Mouse (Mus musculus) gastrocnemius, adult 18-20 months (tissue): Measurements from ENCODE around the gene Ythdf1. TPM values are rescaled to one million over a fixed set of nuclear protein-coding genes. Genes with fewer than 3 reads are reported as not detected.

Experiments used
- DNase-seq: peaks from one replicate; pipeline ENCODE4 v3.0.0; 2021; ENCODE audit warnings: low spot score
- long read RNA-seq, 2 experiments: library from polyadenylated mRNA; stranded (forward); transcript quantifications; one replicate each; pipeline ENCODE4 v2.0.0; 2021
- total RNA-seq, 2 experiments: library from RNA; stranded (reverse); gene quantifications; 2 replicates each; pipeline ENCODE4 v1.2.3; 2021

The Ythdf1 gene
- total RNA-seq = 10 to 100 TPM; 39.9 to 41.6 TPM
- long read RNA-seq, experiment 1, transcript Ythdf1-201 (5 exons, 3,184 nt) = major isoform, 58 of 79 reads
- long read RNA-seq, experiment 1, partial matches to known transcripts = 4 of 79 reads
- long read RNA-seq, experiment 1, other reads (novel, unspliced or antisense) = 17 of 79 reads
- long read RNA-seq, experiment 2, transcript Ythdf1-201 (5 exons, 3,184 nt) = major isoform, 50 of 69 reads
- long read RNA-seq, experiment 2, partial matches to known transcripts = 5 of 69 reads
- long read RNA-seq, experiment 2, other reads (novel, unspliced or antisense) = 14 of 69 reads

DNA sequence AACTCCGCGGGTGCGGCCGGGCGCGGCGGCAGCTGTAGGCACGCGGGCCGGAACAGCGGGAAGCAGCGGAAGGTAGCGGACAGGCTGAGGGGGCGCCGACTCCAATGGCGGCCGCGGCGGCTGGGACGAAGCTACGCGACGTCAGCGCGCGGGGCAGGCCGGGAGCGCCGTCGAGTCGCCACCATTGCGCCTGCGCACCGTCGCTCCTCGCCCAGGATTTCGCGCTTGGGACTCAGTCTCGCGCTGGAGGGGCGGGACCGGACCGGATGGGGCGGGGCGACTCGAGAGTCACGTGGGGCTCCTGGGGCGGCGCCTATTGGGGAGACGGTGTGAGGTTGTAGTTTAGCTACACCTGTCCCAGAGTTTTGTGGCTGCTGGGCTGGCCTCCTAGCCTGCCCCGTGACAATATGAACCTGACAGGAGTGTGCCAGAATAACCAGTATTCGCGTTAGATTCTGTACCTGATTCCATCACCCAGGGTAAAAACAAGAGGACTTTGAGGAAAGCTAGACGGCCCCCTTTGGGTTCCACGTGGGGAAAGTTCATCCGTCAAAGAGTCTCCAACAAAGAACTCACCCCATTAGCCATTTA, at the start of gene Ythdf1:
Gene Ythdf1 (minus strand): TSS at position 140 of the 591 bp plus-strand sequence.
- peak; percentile 98 for DNase-seq

DNA sequence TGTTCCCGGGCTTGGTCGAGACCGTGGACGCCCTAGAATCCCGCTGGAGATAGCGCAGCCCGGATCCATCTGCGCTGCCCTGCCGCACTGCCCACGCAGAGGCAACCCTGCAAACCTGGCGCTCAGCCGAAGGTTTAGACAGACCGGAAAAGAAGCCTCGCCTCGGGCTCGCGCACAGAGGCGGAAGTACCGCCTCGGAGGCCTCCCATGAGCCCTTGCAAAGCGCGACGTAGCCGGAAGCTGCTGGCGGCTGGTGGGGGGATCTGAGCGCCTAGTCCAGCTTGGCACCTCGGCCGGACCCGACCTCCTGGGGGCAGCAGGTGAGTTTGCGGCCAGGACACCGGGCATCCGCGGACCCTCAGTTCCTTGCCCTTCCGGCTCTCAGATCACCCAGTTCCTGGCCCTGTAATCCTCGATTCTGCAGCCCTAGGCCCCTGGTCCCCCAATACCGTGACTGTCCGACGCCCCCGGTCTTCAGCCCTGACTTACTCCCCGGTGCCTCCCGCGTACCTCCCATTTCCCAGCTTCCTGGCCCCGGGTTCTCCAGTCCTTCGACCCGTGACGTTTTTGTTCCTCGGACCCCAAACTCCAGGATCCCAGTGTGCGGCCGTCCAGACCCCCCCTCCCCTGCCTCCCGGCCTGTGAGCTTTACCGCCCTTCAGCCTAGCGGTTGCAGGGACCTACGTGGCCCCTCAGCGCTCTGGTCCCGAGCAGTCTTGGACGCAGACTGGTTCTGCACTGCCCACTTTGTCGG, 46.4 kb upstream of the Ythdf1 start, which contains the start of gene Arfgap1:
Gene Arfgap1 (plus strand): TSS at position 216 of the 754 bp plus-strand sequence.
- DNase-seq = peak; percentile 92

DNA sequence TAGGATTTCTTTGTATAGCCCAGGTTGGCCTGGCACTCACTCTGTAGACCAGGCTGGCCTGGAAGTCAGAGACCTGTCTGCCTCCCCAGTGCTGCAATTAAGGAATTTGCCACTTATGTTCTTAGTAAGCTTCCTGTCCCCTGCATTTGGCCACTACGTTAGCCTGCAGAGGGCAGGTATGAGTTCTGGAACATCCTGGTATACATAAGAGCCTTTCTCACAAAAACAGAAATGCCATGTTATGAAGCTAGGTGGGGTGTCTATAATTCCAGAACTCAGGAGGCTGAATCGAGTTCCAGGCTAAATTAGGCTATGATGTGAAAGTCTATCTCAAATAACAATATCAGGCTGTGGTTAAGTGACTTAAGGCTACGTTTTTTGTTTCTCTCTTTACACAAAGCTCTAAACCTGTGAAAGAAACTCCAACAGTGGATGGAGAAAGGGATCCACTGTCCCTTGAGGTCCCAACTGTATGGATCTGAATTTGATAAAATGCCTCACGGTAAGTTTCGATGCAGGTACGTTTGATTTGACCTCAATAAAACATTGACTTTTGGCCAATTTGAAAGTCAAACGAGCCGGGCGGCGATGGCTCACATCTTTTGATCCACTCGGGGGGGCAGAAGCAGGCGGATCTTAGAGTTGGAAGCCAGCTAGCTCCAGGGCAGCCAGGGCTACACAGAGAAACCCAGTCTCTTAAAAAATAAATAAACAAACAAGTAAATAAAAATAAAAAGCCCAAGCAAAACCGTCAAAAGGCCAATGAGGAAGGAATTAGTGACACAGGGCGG, 45.5 kb upstream of the Ythdf1 start:
- no peak for DNase-seq

DNA sequence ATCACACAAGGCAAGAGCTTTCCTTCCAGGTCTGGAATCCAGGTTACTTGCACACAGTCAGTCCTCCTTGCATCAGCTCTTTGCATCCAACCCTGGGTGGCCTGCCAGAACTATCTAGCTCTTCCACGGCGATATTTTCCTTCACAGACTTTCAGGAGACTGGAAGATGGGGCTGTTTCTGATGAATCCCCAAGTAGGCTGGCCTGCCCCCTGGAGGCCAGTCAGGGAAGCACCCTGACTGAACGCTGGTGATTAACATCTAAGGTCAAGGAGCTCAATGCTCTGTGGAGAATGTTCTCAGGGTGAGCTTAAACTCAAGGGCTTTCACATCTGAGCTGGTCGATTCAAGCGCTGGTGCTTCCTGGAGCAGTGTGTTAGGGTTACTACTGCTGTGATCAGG, 43.2 kb upstream of the Ythdf1 start:
- peak; percentile 62 for DNase-seq

DNA sequence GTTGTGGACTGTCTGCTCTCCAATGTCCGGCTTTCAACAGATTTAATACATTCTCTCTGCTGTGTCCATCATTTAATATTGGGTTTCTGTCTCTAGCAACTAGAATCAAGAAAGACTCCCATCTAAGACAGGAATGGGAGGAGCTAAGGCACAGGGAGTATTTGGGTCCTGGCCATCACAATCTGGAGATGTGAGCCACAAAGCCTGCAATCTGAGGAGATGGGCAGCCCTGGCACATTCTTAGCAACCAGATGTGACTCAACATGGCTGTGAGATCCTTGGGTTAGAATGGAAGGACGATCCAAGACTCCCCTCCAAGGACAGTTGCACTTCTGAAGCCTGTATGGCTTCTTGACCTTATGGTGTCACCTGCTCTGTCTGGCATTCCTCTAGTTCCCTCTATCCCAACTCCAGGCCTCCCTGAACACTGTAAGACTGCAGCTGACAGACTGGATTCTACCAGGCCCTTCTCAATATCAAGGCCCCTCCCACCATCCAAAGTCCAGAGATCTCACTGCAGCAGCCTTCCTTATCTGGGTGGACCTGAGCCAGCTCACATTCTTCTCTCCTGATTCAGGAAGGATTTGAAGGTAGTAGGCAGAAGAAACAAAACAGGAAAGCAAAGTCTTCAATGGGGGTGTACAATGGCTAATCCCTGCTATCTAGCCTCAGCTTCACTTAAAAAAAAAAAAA, 42.0 kb upstream of the Ythdf1 start:
- DNase-seq = no peak

DNA sequence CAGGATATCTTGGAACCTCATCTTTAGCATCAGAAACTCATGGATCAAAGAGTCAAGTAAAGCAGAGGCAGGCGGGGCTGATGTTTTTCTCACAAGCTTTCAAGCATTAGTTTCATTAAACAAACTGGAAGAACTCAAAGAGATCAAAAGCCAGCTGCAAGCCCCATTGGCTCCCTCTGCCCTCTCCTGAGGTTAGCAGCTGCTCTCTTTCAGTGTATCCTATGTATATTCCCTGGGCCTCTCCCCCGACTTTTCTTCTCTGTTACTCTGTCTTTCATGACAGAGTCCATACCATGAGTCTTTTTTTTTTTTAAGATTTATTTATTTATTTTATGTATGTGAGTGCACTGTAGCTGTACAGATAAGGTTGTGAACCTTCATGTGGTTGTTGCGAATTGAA, 39.4 kb upstream of the Ythdf1 start:
- DNase-seq = no peak

DNA sequence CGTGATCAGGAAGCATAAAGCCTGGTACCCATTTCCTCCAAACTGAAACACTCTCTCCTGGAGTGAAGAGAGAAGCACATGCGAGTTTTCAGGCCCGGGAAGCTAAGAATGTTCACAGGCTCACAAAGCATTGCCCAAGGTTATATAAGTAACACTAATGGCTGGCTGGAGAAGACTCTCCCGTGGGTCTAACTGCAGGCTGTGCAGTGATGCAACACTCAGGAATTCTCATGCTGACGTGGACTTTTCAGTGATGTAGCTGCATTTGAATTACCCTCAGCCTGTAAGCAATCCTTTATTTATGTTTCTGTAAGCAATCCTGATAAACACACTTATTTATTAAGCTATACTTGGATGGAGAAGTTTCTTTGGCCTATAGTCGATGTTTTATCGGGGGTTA, 38.9 kb upstream of the Ythdf1 start:
- DNase-seq = no peak

DNA sequence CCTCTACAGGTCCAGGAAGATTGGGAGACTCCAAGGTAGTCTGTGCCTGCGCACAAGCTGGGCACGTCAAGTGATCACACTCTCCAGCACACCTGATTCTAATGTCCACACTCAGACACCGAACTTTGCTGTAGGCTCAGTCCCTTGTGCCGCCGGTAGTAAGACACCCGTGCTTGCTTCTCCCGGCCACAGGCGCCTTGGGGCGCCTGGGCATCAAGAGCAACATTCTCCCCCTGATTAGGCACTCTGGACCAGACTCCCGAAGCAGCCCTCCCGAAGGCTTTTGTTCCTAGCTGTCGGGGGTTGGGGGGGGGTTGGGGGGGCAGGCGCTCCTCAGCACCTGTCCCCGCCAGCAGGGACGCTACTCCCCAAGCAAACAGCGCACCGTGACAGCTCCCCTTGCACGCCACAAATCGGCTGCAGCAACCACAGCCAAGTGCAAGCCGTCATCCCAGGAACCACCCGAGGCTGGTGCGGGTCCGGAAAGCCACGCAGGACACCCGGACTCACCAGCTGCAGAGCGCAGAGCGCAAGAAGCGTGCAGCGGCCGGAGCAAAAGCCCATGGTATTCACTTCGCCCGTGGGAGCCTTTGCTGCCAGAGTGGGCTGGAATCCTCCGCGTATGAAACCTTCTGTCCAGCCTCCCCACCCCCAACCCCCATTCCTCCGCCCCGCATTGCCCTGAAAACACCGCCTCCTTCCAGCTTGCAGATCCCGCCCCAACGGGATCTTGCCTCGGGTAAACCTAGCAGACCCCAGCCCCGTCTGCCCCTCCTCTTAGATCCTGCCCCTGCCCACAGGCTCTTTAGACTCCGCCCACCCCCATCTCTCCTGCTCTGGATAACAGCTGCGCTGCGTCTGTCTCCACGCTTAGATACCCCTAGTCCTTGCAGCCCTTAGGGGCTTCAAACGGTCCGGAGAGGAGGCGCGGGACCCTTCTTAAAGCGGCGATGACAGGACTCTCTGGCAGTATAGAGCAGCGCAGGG, 33.6 kb upstream of the Ythdf1 start, which contains the start of gene Nkain4:
Gene Nkain4 (minus strand): TSS at position 639 of the 987 bp plus-strand sequence.
- DNase-seq = no peak

DNA sequence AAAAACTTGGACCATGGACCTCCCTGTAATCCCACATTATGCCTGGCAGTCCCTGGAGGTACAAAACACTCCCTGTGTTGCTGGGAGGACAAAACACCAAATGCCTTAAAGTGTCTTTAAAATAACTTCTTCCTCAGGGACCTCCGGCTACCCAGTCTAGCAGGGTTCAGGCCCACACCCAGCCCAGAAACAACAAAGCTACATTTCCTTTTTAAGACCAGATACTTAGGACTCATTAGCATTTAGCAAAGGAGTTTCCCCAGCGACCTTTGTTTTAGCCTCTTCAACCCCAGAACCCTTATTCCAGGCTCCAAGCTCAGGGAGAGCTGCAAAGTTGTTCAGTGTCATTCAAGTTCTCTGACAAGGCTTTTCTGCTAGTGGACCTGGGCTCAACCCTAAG, 32.9 kb upstream of the Ythdf1 start:
- no peak for DNase-seq

DNA sequence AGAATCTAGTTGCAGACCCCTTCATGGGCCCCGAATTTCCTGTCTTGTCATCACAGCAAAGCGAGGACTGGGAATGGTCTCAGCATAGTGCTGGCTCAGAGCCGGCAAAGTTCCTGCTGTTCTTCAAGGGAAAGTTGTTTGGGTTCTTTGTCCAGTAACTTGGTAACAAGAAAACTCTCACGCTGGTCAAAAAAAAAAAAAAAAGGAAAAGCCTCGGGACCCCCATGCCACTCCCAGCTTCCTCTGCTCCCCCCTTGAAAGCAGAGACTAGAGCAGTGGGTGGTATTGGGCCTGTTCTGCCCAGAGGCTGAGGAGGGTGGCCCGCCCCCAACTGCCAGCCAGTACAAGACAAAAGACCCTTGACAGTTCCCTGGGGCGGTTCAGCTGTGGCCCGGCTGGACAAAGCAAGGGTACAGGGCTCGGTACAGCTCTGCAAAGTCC, 32.0 kb upstream of the Ythdf1 start:
- DNase-seq = no peak

DNA sequence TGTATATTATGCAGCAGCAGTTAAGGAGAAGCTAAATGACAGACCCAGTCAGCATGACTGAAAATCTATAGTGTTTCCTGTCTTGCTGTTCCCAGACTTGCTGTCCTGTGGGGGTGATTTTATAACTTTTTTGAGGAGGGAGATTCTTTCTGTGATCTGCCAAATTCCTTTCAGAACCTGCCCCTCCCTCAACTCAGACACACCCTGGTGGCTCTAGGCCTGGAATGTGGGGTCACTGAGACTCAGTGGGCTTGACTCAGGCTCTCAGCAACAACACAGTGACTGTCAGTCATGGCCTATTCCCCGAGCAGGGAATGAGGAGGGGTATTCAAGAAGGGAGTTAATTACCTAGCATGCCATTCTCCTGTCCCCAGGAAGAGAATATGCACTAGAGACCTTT, 29.2 kb upstream of the Ythdf1 start:
- no peak for DNase-seq

DNA sequence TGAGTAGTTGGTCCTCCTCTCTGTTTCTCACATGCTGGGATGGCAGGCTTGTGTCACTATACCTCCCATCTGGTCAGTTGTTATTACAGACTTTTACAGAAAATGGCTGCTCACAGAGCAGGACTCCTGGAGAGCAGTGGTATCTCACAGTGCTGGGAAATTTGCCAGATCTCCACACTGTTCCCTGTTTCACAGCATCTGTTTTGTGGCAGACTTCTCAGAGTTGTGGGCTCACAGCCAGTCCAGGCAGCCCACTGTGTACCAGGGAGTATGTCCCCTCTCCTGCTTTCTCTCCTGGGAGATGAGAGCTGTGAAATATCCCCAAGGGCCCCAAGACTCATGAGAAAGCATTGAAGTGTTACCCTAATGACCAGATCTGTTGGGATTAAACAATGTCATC, 21.1 kb upstream of the Ythdf1 start:
- DNase-seq = no peak

DNA sequence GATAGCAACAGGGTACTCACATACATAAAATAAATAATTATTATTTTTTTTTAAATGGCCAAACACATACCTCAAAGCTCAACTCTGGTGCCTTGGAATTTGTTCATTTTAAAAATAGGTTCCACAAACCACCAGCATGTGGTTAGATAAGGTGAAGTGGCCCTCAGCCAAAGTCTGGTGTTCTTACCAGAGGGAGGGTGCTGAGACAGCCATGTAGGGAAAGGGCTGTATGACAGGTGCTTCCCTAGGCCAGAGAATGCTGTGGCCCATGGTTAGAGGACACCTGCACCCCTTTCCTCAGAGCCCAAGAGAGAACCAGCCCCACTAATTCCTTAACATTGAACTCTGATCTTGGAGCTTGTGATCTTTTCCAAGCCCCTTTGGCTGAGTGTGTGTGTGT, 19.4 kb upstream of the Ythdf1 start:
- no peak for DNase-seq

DNA sequence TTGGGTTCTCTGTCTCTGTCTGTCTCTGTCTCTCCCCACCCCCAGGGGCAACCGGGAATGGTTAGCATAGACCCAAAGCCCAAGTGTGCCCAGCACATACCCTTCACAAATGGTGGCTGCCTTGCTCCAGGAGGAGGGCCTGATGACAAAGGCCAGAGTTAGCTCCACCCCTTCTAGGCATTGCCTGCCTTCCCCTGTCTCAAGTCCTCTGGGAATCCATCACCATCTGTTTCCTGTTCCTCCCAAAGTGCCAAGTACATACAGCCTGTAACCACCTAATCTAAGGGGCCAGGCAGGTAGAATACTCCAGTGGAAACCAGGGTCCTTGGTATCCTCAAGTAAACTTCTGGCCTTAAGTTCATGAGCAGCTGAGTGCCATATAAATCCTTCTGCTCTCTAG, 11.7 kb upstream of the Ythdf1 start:
- no peak for DNase-seq

DNA sequence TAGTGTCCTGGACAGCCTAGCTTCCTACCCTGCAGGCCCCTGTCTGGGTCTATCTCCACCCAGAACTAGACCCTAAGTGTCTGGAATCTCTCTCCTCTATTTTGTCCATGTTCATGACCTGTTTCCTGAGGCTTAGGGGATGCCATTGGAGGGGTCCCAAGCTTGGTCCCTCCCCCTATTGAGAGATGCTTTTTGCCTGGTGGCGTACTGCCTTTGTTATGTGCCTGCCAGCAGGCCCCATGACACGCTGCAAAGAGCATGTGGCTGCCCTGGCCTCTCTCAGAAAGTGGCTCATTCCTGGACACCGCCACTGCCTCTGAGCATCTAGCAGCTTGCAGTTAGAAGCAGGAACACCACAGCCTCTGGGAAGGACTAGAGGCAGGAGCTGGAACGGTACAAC, 8.0 kb upstream of the Ythdf1 start, which contains the start of gene Birc7:
Gene Birc7 (plus strand): TSS at position 301 of the 400 bp plus-strand sequence.
- no peak for DNase-seq

DNA sequence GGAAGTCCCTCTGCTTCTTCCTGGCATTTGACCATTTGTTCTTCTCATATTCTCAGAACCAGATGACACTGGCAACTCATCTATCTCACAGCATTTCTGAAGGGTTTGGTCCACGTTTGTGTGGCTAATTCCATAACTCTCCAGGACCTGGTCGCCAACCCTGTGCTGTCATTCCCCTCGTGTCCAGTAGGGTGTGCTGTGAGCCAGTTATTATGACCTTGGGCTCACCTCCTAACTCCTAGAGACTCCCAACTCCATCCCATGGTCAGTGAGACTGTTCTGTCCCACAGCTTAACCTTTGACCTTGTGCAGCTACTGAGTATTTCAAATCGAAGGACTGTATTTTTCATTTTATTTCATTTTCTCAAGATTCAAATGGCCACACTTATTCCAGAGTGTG, 4.4 kb upstream of the Ythdf1 start:
- DNase-seq = peak; percentile 67

DNA sequence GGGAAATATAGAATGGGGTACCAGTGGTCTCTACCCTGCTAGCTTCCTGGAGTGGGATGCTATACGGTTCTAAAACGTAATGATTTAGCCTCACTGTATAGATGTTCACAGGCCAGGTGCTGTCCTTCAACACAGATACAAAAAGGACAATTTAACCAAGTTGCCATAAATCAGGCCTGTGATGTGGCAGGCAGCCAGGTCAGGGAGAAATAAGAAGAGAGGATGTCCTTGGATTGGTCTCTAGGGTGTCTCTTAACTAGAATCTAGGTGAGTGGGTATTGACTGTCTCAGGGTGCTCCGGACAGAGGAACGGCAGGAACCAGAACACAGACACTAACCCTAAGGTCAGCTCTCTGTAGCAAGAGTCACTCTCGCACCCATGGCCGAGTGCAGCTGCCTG, 2.0 kb upstream of the Ythdf1 start:
- DNase-seq = no peak

DNA sequence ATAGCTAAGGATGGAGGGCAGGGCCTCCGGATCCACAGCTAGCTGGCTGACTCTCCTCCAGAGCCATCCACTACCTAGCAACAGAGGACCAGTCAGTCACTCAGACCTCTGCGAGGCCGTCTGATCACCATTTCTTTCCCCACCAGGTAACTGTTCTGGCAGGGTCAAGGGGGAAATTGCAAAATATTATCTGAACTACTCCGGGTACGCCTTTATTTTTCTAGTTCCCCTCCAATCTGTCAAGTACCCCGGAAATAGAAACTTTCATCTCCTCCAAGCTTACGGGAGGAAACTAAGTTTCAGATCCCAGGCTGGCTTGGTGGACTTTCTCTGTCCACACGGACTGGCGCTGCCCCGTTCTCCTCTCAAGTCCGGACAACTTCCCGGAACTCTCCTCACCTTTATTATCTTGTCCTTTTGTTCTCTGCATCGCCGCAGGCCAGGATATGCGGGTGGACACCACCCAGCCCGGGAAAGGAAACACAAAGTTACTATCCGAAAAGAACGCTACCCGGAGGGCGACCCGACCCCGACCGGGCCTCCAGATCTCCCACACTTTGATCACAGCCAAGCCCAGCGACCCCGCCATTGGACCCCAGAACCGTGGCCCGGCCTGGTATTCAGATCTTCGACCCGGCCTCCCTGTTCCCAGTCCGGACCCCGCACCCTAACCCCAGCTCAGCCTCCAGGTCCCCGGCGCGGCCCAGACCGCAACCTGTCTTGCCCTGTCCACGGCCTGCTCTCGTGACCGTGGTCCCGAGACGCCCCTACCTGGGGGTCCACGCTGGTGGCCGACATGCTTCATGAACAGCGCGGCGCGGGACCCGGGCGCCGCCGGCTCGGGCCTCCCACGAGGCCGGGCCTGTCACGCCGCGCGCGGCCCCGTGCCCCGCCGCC, 588 bp downstream of the Ythdf1 start:
- peak; percentile 15 for DNase-seq
